Mouse (Mus musculus) spleen, adult 2 months (tissue): Measurements from ENCODE around the gene Tmem116.

Experiments
- CTCF ChIP-seq: fragments of 200-500 bp; IDR thresholded peaks from 2 replicates; pipeline ENCODE4 v1.5.1; 2011; ENCODE audit warnings: mild to moderate bottlenecking, inconsistent platforms; ENCODE audit not compliant: insufficient read depth, insufficient read length, insufficient replicate concordance; ENCODE audit errors: extremely low read depth
- POLR2A ChIP-seq: fragments of 200-500 bp; IDR thresholded peaks from 2 replicates; pipeline ENCODE4 v1.6.1; 2011; ENCODE audit warnings: low read depth, low read length, inconsistent platforms

GRCm38 (mm10) chr5:121518983-121519382, 67.3 kb downstream of the Tmem116 start:
- TF ChIP-seq CTCF, result no peak
- no peak for TF ChIP-seq POLR2A
